Mouse (Mus musculus): Measurements from ENCODE around the gene Kdr. TPM values are rescaled to one million over a fixed set of nuclear protein-coding genes. Genes with fewer than 3 reads are reported as not detected.
A peak's percentile ranks its signal among the peaks of the same experiment; 100 is the strongest.

Gene Kdr
- polyA plus RNA-seq (2016; fragmentation: Nextera tagmentation; extraction: Ambion mirVana), result 25.8 and 26.3 TPM in 2 replicates

- WGBS, result under 1% methylated on average over 37 of the region's 37 CpGs
- H3K9me3 ChIP-seq, result no peaks in the 10 kb centered on the region
- peak; percentile 85 for DNase-seq (ENCODE audit: low spot score)
- H3K27ac ChIP-seq, result peak within 1 kb of the TSS; percentile 79
- no peaks in the 10 kb centered on the region for H3K36me3 ChIP-seq
- peaks cover 32% of the 10 kb centered on the region for H3K4me1 ChIP-seq (replicated peaks)
- peak within 1 kb of the TSS; percentile 77 for H3K4me3 ChIP-seq
- H3K27me3 ChIP-seq (ENCODE audit: insufficient read depth, poor library complexity, severe bottlenecking), result peaks cover 79% of the 10 kb centered on the region
These were observed at the start of gene Kdr for GRCm38 (mm10) chr5:75978374-75979100. TSS of gene Kdr (minus strand) at chr5:75978458.

- H3K4me1 ChIP-seq (replicated peaks), result peaks cover 23% of the 10 kb centered on the region; the same call in 1 of the 2 replicates
- no peak for DNase-seq (ENCODE audit: low spot score)
- H3K27ac ChIP-seq, result no peak overlapping the region
- no peaks in the 10 kb centered on the region for H3K9me3 ChIP-seq
- WGBS, result 68% methylated on average over 6 of the region's 6 CpGs
- no peaks in the 10 kb centered on the region; the same call in 1 of the 2 replicates for H3K27me3 ChIP-seq (ENCODE audit: insufficient read depth, poor library complexity, severe bottlenecking)
- no peak overlapping the region for H3K4me3 ChIP-seq
- H3K36me3 ChIP-seq, result no peaks in the 10 kb centered on the region
These were observed 48.5 kb upstream of the Kdr start for GRCm38 (mm10) chr5:76026805-76027204.

- peaks cover 23% of the 10 kb centered on the region; the same call in 1 of the 2 replicates for H3K4me1 ChIP-seq (replicated peaks)
- no peak overlapping the region for H3K27ac ChIP-seq
- H3K4me3 ChIP-seq, result no peak overlapping the region
- DNase-seq (ENCODE audit: low spot score), result no peak
- H3K36me3 ChIP-seq, result no peaks in the 10 kb centered on the region
- H3K27me3 ChIP-seq (ENCODE audit: insufficient read depth, poor library complexity, severe bottlenecking), result no peaks in the 10 kb centered on the region; the same call in 1 of the 2 replicates
- no peaks in the 10 kb centered on the region for H3K9me3 ChIP-seq
- 65% methylated on average over 4 of the region's 4 CpGs for WGBS
These were observed 47.9 kb upstream of the Kdr start for GRCm38 (mm10) chr5:76025996-76026665.

GRCm38 (mm10) chr5:76023011-76023773 lies 44.9 kb upstream of the Kdr start:
- Histone ChIP-seq H3K4me3 (no peak overlapping the region), H3K9me3 (no peaks in the 10 kb centered on the region)
- WGBS, result 72% methylated on average over 14 of the region's 14 CpGs

GRCm38 (mm10) chr5:76022436-76022835 lies 44.2 kb upstream of the Kdr start:
- Histone ChIP-seq H3K4me3 (no peak overlapping the region), H3K4me1 (replicated peaks) (0 out of 2 replicates have a peak, but pooled peaks cover 5% of the 10 kb centered on the region), H3K36me3 (no peaks in the 10 kb centered on the region), H3K9me3 (no peaks in the 10 kb centered on the region), H3K27ac (no peak overlapping the region), H3K27me3 (ENCODE audit: insufficient read depth, poor library complexity, severe bottlenecking) (no peaks in the 10 kb centered on the region; the same call in 1 of the 2 replicates)
- no peak for DNase-seq (ENCODE audit: low spot score)
- WGBS, result 82% methylated on average over 6 of the region's 6 CpGs

More at GRCm38 (mm10) chr5:76023011-76023773, 44.9 kb upstream of the Kdr start:
- DNase-seq (ENCODE audit: low spot score), result no peak
- Histone ChIP-seq H3K27me3 (ENCODE audit: insufficient read depth, poor library complexity, severe bottlenecking) (no peaks in the 10 kb centered on the region; the same call in 1 of the 2 replicates), H3K4me1 (replicated peaks) (0 out of 2 replicates have a peak, but pooled peaks cover 10% of the 10 kb centered on the region), H3K27ac (no peak overlapping the region), H3K36me3 (no peaks in the 10 kb centered on the region)

GRCm38 (mm10) chr5:76018321-76018720 lies 40.1 kb upstream of the Kdr start:
- WGBS, result 80% methylated on average over 5 of the region's 5 CpGs
- Histone ChIP-seq H3K36me3 (no peaks in the 10 kb centered on the region), H3K4me1 (replicated peaks) (peaks cover 5% of the 10 kb centered on the region; the same call in 1 of the 2 replicates), H3K9me3 (no peaks in the 10 kb centered on the region), H3K27me3 (ENCODE audit: insufficient read depth, poor library complexity, severe bottlenecking) (no peaks in the 10 kb centered on the region), H3K27ac (no peak overlapping the region), H3K4me3 (no peak overlapping the region)
- no peak for DNase-seq (ENCODE audit: low spot score)

- DNase-seq (ENCODE audit: low spot score), result no peak
- Histone ChIP-seq H3K36me3 (no peaks in the 10 kb centered on the region), H3K27me3 (ENCODE audit: insufficient read depth, poor library complexity, severe bottlenecking) (no peaks in the 10 kb centered on the region), H3K4me3 (no peak overlapping the region), H3K9me3 (no peaks in the 10 kb centered on the region), H3K27ac (no peak overlapping the region), H3K4me1 (replicated peaks) (no peaks in the 10 kb centered on the region; the same call in 1 of the 2 replicates)
- WGBS, result 72% methylated on average over 8 of the region's 8 CpGs
These were observed 37.8 kb upstream of the Kdr start for GRCm38 (mm10) chr5:76016086-76016485.

GRCm38 (mm10) chr5:76013881-76014431 lies 35.7 kb upstream of the Kdr start:
- Histone ChIP-seq H3K9me3 (no peaks in the 10 kb centered on the region), H3K36me3 (no peaks in the 10 kb centered on the region), H3K4me1 (replicated peaks) (no peaks in the 10 kb centered on the region; the same call in 1 of the 2 replicates), H3K27ac (no peak overlapping the region; the same call in 1 of the 2 replicates), H3K27me3 (ENCODE audit: insufficient read depth, poor library complexity, severe bottlenecking) (no peaks in the 10 kb centered on the region), H3K4me3 (no peak overlapping the region)
- DNase-seq (ENCODE audit: low spot score), result no peak
- 72% methylated on average over 7 of the region's 7 CpGs for WGBS

GRCm38 (mm10) chr5:76006403-76006802 lies 28.1 kb upstream of the Kdr start:
- no peaks in the 10 kb centered on the region for H3K9me3 ChIP-seq
- H3K36me3 ChIP-seq, result no peaks in the 10 kb centered on the region
- H3K27ac ChIP-seq, result no peak overlapping the region
- DNase-seq (ENCODE audit: low spot score), result no peak
- H3K4me3 ChIP-seq, result no peak overlapping the region
- H3K27me3 ChIP-seq (ENCODE audit: insufficient read depth, poor library complexity, severe bottlenecking), result no peaks in the 10 kb centered on the region
- WGBS, result 89% methylated on average over 7 of the region's 7 CpGs
- 0 out of 2 replicates have a peak, but pooled peaks cover 4% of the 10 kb centered on the region for H3K4me1 ChIP-seq (replicated peaks)

GRCm38 (mm10) chr5:75990212-75990611 lies 12.0 kb upstream of the Kdr start:
- Histone ChIP-seq H3K36me3 (no peaks in the 10 kb centered on the region), H3K27me3 (ENCODE audit: insufficient read depth, poor library complexity, severe bottlenecking) (peaks cover 3% of the 10 kb centered on the region; the same call in 1 of the 2 replicates), H3K27ac (no peak overlapping the region), H3K4me3 (no peak overlapping the region), H3K4me1 (replicated peaks) (no peaks in the 10 kb centered on the region), H3K9me3 (no peaks in the 10 kb centered on the region)
- no peak for DNase-seq (ENCODE audit: low spot score)
- WGBS, result 85% methylated on average over 8 of the region's 8 CpGs

GRCm38 (mm10) chr5:75987530-75987929 lies 9.3 kb upstream of the Kdr start:
- peaks cover 3% of the 10 kb centered on the region; the same call in 1 of the 2 replicates for H3K27me3 ChIP-seq (ENCODE audit: insufficient read depth, poor library complexity, severe bottlenecking)
- no peak for DNase-seq (ENCODE audit: low spot score)
- no peak overlapping the region for H3K27ac ChIP-seq
- H3K4me1 ChIP-seq (replicated peaks), result no peaks in the 10 kb centered on the region
- WGBS, result 90% methylated on average over 8 of the region's 8 CpGs
- H3K9me3 ChIP-seq, result no peaks in the 10 kb centered on the region
- no peaks in the 10 kb centered on the region for H3K36me3 ChIP-seq
- no peak overlapping the region for H3K4me3 ChIP-seq

Measured in hindbrain, embryonic 10.5 days (tissue).